Mouse (Mus musculus) cortical plate, adult 2 months (tissue): ENCODE data around the gene Fam205c.
"Not testable (repeated sequence)": the region's sequence is repeated elsewhere in the genome, so short reads cannot be mapped to it uniquely, and the experiment has no call there.

Experiments used
- CTCF ChIP-seq: fragments of 200-500 bp; IDR thresholded peaks from 2 replicates; pipeline ENCODE4 v1.5.1; 2011; ENCODE audit warnings: mild to moderate bottlenecking, control low read depth, low read length; ENCODE audit not compliant: insufficient read depth; ENCODE audit errors: extremely low read depth
- POLR2A ChIP-seq: fragments of 200-500 bp; IDR thresholded peaks from 2 replicates; pipeline ENCODE4 v1.6.1; 2011; ENCODE audit warnings: mild to moderate bottlenecking, low read length, control low read depth; ENCODE audit not compliant: insufficient read depth; ENCODE audit errors: extremely low read depth

- TF ChIP-seq POLR2A, CTCF: not testable (repeated sequence)
Measured at GRCm38 (mm10) chr4:42853788-42854187, 20.2 kb downstream of the Fam205c start, which contains the start of gene Fam205a1.
